Mouse (Mus musculus) hindbrain, embryonic 11.5 days (tissue): ENCODE measurements around the gene Gstm1. TPM values are rescaled to one million over a fixed set of nuclear protein-coding genes. Genes with fewer than 3 reads are reported as not detected.
"Not testable (repeated sequence)": the region's sequence is repeated elsewhere in the genome, so short reads cannot be mapped to it uniquely, and the experiment has no call there.

Source experiments
- ATAC-seq: fragments of 200-750 bp; cut with Nextera tagmentation; 2 replicates; pipeline ENCODE4 v1.8.0; 2017; ENCODE audit warnings: mild to moderate bottlenecking, moderate TSS enrichment, moderate library complexity; ENCODE audit not compliant: low FRiP score
- DNase-seq: peaks from one replicate; pipeline ENCODE4 v3.0.0-alpha.2; 2015; ENCODE audit warnings: low spot score
- H3K27ac ChIP-seq: fragments of 300-500 bp; sonication (generic); 2 replicates; pipeline ENCODE4 v1.5.1; 2014; ENCODE audit warnings: mild to moderate bottlenecking, low read depth, low read length
- H3K27me3 ChIP-seq: fragments of 300-500 bp; sonication (generic); 2 replicates; pipeline ENCODE4 v1.6.1; 2014; ENCODE audit warnings: mild to moderate bottlenecking, low read length, moderate library complexity, mixed read lengths; ENCODE audit not compliant: control insufficient read depth, insufficient read depth
- H3K36me3 ChIP-seq: fragments of 300-500 bp; sonication (generic); 2 replicates; pipeline ENCODE4 v1.6.1; 2014; ENCODE audit warnings: mild to moderate bottlenecking, low read length, moderate library complexity, mixed read lengths; ENCODE audit not compliant: control insufficient read depth, insufficient read depth
- H3K4me1 ChIP-seq: fragments of 300-500 bp; sonication (generic); replicated peaks from 2 replicates; pipeline ENCODE4 v1.6.1; 2014; ENCODE audit warnings: low read length, mixed read lengths; ENCODE audit not compliant: control insufficient read depth, insufficient read depth
- H3K4me2 ChIP-seq: fragments of 300-500 bp; sonication (generic); replicated peaks from 2 replicates; pipeline ENCODE4 v1.6.1; 2014; ENCODE audit warnings: mild to moderate bottlenecking, low read depth, low read length
- H3K4me3 ChIP-seq: fragments of 300-500 bp; sonication (generic); 2 replicates; pipeline ENCODE4 v1.5.1; 2014; ENCODE audit warnings: low read depth, low read length
- H3K9ac ChIP-seq: fragments of 300-500 bp; sonication (generic); 2 replicates; pipeline ENCODE4 v1.6.1; 2014; ENCODE audit warnings: low read depth, low read length
- H3K9me3 ChIP-seq: fragments of 300-500 bp; sonication (generic); 2 replicates; pipeline ENCODE4 v1.6.1; 2016; ENCODE audit warnings: low read length; ENCODE audit not compliant: control insufficient read depth
- WGBS: fragments of 180-500 bp; shearing (Covaris S2); extraction: QIAGEN DNeasy Blood & Tissue Kit; methylation state at CpG from one replicate; pipeline ENCODE4 v1.1.7; 2014; 5-methylcytosine and 5-hydroxymethylcytosine counted together
- polyA plus RNA-seq: library from polyadenylated mRNA; unstranded; fragments of >200 nt; fragmentation: Nextera tagmentation; extraction: Ambion mirVana; gene quantifications from 2 replicates; pipeline ENCODE4 v1.2.1, GENCODE M21; 2014

The Gstm1 gene
- polyA plus RNA-seq, 1 experiment from 2014 or later, result 32.5 TPM

GRCm38 (mm10) chr3:108011558-108011957 is 6.2 kb downstream of the Gstm1 start:
- WGBS, result 63% methylated on average over 3 of the region's 3 CpGs
- no peaks in the 10 kb centered on the region for H3K27me3 ChIP-seq
- peak; percentile 15 for DNase-seq
- no peak overlapping the region for H3K4me3 ChIP-seq
- no peaks in the 10 kb centered on the region for H3K9me3 ChIP-seq
- no peak overlapping the region for H3K9ac ChIP-seq
- no peaks in the 10 kb centered on the region for H3K36me3 ChIP-seq
- H3K4me1 ChIP-seq, result no peaks in the 10 kb centered on the region
- no peak overlapping the region for H3K27ac ChIP-seq
- H3K4me2 ChIP-seq, result no peak overlapping the region
- ATAC-seq, result peak; percentile 61

GRCm38 (mm10) chr3:108010286-108010685 is 7.5 kb downstream of the Gstm1 start:
- H3K9ac ChIP-seq, result no peak overlapping the region
- no peak overlapping the region for H3K4me2 ChIP-seq
- DNase-seq (no peak), ATAC-seq (no peak)
- no peaks in the 10 kb centered on the region for H3K27me3 ChIP-seq
- H3K4me1 ChIP-seq, result no peaks in the 10 kb centered on the region
- H3K9me3 ChIP-seq, result no peaks in the 10 kb centered on the region
- no peak overlapping the region for H3K4me3 ChIP-seq
- H3K27ac ChIP-seq, result no peak overlapping the region
- WGBS, result 73% methylated on average over 2 of the region's 2 CpGs
- no peaks in the 10 kb centered on the region for H3K36me3 ChIP-seq

GRCm38 (mm10) chr3:108002021-108002420 is 15.8 kb downstream of the Gstm1 start:
- Histone ChIP-seq H3K27me3 (no peaks in the 10 kb centered on the region), H3K9me3 (no peaks in the 10 kb centered on the region), H3K4me3 (no peak overlapping the region), H3K27ac (no peak overlapping the region), H3K9ac (no peak overlapping the region), H3K4me2 (no peak overlapping the region), H3K36me3 (no peaks in the 10 kb centered on the region), H3K4me1 (no peaks in the 10 kb centered on the region)
- ATAC-seq, result no peak
- WGBS, result 87% methylated on average over 8 of the region's 8 CpGs
- no peak for DNase-seq

- no peak overlapping the region for H3K4me2 ChIP-seq
- WGBS, result 85% methylated on average over 3 of the region's 3 CpGs
Measured at GRCm38 (mm10) chr3:107999491-107999890, 18.3 kb downstream of the Gstm1 start.

DNA sequence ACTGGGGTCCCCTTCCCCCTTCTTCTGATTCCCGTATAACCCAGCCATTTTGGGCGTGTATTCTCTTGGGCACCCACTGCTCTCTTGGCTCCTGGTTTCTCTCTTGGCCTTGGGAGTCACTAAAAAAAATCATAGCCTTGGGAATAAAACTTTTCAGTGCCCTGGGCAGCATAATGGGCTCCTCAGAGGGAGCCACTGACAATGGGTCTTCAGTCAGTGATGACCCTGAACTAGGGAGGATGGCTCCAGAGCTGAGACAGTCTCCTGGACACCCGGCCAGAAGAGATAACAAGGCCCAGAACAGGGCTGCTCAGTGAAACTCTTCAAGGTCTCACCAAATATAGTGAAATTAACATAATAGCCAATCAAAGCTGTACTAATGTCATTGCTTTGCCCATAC is 19.2 kb downstream of the Gstm1 start:
- Histone ChIP-seq H3K27ac (no peak overlapping the region), H3K9me3 (no peaks in the 10 kb centered on the region), H3K4me2 (no peak overlapping the region), H3K4me1 (no peaks in the 10 kb centered on the region), H3K27me3 (no peaks in the 10 kb centered on the region), H3K4me3 (no peak overlapping the region), H3K36me3 (no peaks in the 10 kb centered on the region), H3K9ac (no peak overlapping the region)
- ATAC-seq, result no peak
- 86% methylated on average over 3 of the region's 3 CpGs for WGBS
- DNase-seq, result no peak

More at GRCm38 (mm10) chr3:107999491-107999890, 18.3 kb downstream of the Gstm1 start:
- H3K4me1 ChIP-seq, result no peaks in the 10 kb centered on the region
- no peaks in the 10 kb centered on the region for H3K36me3 ChIP-seq
- no peaks in the 10 kb centered on the region for H3K27me3 ChIP-seq
- no peak overlapping the region for H3K4me3 ChIP-seq
- no peak overlapping the region for H3K9ac ChIP-seq
- H3K27ac ChIP-seq, result no peak overlapping the region
- no peaks in the 10 kb centered on the region for H3K9me3 ChIP-seq
- DNase-seq (no peak), ATAC-seq (no peak)

- ATAC-seq (no peak), DNase-seq (no peak)
- Histone ChIP-seq H3K36me3 (no peaks in the 10 kb centered on the region), H3K9me3 (no peaks in the 10 kb centered on the region), H3K4me2 (no peak overlapping the region), H3K9ac (no peak overlapping the region), H3K27ac (no peak overlapping the region), H3K27me3 (no peaks in the 10 kb centered on the region), H3K4me3 (no peak overlapping the region), H3K4me1 (no peaks in the 10 kb centered on the region)
- WGBS, result 87% methylated on average over 4 of the region's 4 CpGs
Measured at GRCm38 (mm10) chr3:107996576-107996975, 21.2 kb downstream of the Gstm1 start.

GRCm38 (mm10) chr3:107995974-107996373 is 21.8 kb downstream of the Gstm1 start:
- not testable (repeated sequence) for DNase-seq, H3K4me2 ChIP-seq, ATAC-seq, H3K4me3 ChIP-seq, H3K36me3 ChIP-seq, H3K4me1 ChIP-seq, H3K9ac ChIP-seq, H3K27ac ChIP-seq, H3K27me3 ChIP-seq, H3K9me3 ChIP-seq
- WGBS, result 74% methylated on average over 2 of the region's 2 CpGs

DNA sequence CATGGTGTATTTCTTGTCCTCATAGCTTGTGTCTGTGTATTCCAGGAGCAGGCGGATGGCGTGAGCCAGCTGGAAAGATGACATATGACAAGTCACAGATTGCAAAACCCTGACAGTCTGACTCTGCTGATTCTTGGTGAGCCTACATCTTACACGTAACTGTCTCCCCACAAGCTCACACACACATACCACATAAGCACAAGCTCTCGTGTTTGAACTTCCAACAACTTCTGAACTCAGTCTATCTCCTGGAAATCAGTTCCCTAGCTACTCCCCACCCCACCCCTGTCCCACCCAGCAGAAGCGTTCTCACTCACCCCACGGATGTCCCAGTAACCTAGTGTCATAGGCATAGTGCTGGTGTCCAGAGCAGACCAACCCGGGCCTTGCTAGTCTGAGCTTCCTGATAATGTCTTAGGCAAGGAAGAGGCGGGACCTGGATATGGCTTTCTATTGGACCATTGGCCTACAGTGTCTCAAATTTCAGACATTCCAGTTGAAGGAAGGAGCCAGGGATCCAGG is 31.7 kb downstream of the Gstm1 start, which contains the start of gene Gstm2:
Gene Gstm2, minus strand, starts transcription at position 413 of the 522 bp plus-strand sequence.
- DNase-seq, result peak; percentile 15
- Histone ChIP-seq H3K4me2 (no peak within 1 kb of the TSS), H3K4me1 (no peaks in the 10 kb centered on the region), H3K9me3 (no peaks in the 10 kb centered on the region), H3K9ac (no peak within 1 kb of the TSS), H3K36me3 (no peaks in the 10 kb centered on the region), H3K4me3 (no peak within 1 kb of the TSS), H3K27me3 (no peaks in the 10 kb centered on the region), H3K27ac (no peak within 1 kb of the TSS)
- WGBS, result 64% methylated on average over 8 of the region's 8 CpGs
- ATAC-seq, result no peak

DNA sequence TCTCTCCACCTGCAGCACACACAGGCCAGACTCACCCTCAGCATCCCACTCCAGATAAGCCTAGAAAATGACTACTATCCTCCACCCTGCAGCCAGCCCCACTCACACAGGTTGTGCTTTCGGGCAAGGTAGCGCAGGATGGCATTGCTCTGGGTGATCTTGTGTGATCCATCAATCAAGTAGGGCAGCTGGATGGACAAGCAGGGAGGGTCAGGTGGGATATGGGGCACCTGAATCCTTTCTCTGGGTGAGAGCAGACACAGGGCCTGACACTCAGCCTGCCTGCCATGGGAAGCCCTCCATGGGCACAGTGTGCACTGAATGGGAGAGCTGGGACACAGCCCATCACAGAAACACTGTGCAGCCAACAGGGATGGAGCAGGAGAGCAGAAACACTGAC is 32.6 kb downstream of the Gstm1 start:
- not testable (repeated sequence) for H3K4me1 ChIP-seq, H3K9me3 ChIP-seq, H3K4me2 ChIP-seq, H3K27ac ChIP-seq, H3K27me3 ChIP-seq, H3K36me3 ChIP-seq, H3K4me3 ChIP-seq, H3K9ac ChIP-seq, DNase-seq, ATAC-seq
- WGBS, result 95% methylated on average over 2 of the region's 2 CpGs
